Mouse (Mus musculus) urinary bladder, adult 2 months (tissue): ENCODE measurements around the gene Kbtbd2. TPM values are rescaled to one million over a fixed set of nuclear protein-coding genes. Genes with fewer than 3 reads are reported as not detected.
A peak's percentile ranks its signal among the peaks of the same experiment; 100 is the strongest.

Source experiments
- DNase-seq: peaks from one replicate; pipeline ENCODE4 v3.0.0; 2022; ENCODE audit warnings: low spot score
- polyA plus RNA-seq: library from polyadenylated mRNA; depleted of rRNA; stranded (reverse); fragments of >200 nt; gene quantifications from 2 replicates; pipeline ENCODE4 v1.2.3, GENCODE M21; 2012; rRNA removed

The Kbtbd2 gene
- 20.2 and 21.2 TPM in 2 replicates for polyA plus RNA-seq

DNA sequence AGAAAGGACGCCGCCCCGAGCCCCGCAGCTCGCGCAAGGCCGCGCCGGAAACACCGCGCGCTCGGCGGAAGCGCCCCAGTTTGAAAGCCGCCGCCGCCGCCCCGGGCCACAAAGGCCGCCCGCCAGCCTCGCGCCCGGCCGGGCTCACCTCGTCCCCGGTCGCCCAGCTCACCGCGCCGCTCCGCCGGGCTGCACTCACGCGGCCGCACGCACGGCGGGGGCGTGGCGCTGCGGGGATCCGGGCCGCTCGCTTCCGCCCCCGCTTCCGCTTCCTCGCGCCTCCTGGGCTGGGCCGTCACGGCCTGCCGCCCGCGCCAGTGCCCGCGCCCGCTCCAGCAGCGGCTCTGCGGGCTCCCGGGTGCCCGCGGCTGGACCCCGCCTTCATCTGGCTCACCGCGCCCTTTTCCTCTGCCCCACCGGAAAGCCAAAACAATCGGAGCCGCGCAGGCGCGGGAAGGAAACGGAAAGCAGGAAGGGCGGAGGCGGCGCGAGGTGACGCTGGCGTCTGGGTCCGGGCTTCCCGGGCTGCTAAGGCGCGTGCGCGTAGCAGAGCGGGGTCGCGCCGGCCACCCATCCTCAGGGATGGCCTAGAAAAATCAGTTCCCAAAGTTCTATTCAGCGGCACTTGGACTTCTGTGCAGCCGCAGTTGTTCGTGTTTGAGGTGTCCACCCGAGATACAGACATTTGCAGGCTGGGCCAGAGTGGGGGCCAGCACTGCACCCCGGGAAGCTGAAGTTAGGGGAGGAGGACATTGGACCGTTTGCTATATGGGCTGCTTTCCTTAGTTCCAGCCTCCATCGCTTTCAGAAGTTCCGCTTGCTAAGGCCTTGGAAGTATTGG is at the start of gene Kbtbd2:
Gene Kbtbd2, minus strand, starts transcription at position 503 of the 841 bp plus-strand sequence.
- DNase-seq: peak; percentile 95

GRCm38 (mm10) chr6:56844365-56844764 is 46.8 kb upstream of the Kbtbd2 start:
- no peak for DNase-seq

DNA sequence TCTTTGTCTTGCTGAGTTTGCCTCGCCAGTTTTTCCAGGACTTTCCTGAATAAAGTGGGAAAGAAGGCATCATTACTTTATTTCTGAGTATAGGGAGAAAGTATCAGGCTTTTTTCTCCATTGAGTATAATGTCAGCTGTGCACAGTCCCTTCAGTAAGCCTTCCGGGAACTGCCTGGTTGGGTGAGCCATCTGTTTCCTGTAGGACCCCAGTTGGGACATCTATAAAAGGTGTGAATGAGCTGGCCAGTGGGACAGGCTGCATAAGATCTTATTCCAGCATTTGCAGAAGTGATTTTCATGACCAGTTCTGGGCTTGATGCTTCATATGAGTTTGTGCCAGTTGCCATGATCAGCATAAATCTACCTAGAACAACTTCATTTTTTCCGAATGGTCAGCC is 45.6 kb upstream of the Kbtbd2 start:
- DNase-seq: no peak

- no peak for DNase-seq
These were observed 40.0 kb upstream of the Kbtbd2 start for GRCm38 (mm10) chr6:56837621-56838020.

GRCm38 (mm10) chr6:56837166-56837565 is 39.6 kb upstream of the Kbtbd2 start:
- DNase-seq: no peak

DNA sequence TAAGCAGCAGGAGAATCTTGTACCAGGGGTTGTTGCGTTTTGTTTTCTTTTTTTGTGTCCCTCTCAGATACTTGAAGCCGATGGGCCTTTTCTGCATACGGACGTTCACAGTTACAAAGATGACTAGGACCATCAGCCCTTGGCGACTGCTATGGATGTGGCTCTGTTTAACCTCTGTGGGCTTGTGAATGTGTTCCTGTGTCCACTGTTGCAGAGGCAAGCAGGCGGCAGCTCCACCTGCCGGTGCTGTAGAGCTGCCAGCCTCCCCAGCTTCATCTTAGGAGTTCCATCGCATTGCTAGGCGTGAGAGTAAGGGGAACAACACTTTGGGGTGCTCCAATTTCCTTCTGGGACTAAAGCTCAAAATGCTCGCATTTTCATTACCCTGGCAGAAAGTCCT is 37.9 kb upstream of the Kbtbd2 start:
- DNase-seq: no peak

DNA sequence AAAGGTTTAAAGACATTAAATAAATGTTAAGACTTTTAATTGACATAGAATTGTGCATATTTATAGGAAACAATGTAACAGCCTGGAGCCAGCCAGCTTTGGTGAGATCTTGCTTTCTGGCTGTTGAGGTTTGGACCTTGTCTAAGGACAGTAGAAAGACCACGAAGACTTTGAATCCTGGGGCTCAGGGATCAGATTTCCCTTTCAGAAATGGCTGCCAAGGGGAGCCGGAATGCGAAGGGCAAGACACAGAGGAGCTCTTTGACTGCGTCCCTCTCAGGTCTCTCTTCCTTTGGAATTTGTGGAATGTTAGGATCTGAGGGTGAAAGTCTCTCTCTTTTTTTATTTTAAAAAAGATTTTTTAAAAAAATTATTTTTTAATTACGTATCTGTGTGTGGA is 37.2 kb upstream of the Kbtbd2 start:
- no peak for DNase-seq

- no peak for DNase-seq
These were observed 35.2 kb upstream of the Kbtbd2 start for GRCm38 (mm10) chr6:56832830-56833229.

- no peak for DNase-seq
These were observed 34.8 kb upstream of the Kbtbd2 start for GRCm38 (mm10) chr6:56832407-56832796.

DNA sequence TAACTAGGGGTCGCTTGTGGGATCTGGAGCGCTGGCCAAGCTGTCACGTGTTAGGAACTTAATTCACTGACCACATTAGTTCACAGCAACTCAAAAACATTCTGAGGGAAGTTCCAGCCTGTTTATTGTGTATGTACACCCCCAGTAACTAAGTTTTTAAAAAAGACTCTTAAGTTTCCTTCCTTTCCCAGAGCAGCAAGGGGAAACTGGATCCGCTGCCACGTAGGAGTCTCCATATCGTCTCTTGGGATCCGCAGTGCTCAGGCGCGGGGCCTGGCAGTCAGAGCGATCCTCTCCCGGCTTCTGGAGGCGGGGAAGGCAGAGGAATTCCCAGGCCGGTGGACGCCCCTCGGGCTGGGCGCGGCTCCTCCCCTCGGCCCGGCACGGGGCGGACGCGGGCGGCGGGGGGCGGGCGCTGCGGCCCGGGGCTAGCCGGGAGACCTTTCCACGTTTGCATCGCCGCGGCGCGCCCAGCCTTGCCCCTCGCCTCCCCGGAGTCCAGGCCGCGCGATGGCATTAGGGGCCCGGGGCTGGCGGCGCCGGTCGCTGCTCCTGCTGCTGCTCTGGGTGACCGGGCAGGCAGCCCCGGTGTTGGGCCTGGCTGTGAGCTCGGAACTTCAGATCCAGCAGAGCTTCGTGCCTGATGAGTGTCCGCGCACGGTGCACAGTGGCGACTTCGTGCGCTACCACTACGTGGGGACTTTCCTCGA is 34.2 kb upstream of the Kbtbd2 start, which contains the start of gene Fkbp9:
Gene Fkbp9, plus strand, starts transcription at position 363 of the 710 bp plus-strand sequence.
- DNase-seq: peak; percentile 77

DNA sequence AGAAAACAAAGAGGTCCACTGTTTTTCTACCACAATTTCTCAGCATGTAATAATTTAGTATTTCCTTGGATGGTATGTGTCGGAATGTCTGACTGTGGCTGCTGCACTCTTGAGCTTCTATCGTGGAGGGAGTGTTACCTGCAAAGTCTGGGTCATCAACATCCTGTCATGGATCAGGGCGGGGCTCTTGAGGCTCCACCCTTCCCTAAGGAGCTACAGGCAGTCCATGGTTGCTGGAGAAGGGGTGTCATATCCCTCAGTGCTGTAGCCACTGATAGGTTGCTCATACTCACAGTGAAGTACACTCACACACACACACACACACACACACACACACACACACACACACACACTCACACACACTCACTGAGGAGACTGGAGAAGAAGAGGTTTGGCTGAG is 28.0 kb upstream of the Kbtbd2 start:
- DNase-seq: no peak

DNA sequence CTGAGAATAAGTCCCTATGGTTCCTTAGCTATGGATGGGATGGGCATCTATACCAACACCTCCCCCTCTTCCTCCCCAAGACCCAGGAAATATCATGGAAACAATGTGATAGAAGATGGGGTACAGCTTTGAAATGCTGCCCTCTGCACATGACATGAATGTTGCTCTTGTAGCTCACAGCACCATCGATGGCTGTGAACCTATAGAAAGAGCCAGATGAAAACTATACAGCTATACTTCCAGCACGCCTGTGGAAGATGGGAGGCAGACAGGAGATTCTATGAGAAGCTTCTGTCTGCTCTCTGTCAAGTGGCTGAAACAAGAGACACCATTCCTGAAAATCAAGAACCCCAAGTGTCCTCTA is 21.5 kb upstream of the Kbtbd2 start:
- DNase-seq: no peak

DNA sequence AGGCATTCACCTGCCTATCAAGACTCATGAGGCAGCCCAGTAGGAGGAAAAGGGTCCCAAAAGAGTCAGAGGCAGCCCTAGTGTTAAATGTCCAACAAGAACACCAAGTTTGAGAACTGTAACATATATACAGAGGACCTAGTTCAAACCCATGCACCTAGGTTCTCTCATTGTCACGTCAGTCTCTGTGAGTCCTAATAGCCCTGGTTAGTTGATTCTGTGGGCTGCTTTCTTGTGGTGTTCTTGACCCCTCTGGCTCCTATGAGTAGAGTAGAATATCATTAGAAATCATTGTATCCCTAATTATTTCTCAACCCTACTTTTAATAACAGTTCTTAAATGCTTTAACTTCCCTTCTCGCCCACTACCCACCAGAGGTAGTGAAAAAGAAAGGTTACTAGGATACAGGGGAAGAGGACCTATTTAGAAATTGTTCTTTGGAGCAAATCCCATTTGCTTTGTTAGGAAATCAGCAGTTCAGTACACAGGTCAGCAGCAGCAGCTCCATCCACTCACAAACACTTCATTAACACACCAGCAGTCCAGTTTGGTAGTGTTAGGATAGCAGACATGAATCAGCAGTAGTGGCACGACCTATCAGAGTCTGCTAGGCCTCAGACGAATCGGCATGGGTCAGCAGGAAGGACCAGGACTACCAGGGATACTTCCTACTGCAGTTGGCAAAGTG is 21.0 kb upstream of the Kbtbd2 start:
- no peak for DNase-seq

GRCm38 (mm10) chr6:56813332-56813731 is 15.7 kb upstream of the Kbtbd2 start:
- no peak for DNase-seq

DNA sequence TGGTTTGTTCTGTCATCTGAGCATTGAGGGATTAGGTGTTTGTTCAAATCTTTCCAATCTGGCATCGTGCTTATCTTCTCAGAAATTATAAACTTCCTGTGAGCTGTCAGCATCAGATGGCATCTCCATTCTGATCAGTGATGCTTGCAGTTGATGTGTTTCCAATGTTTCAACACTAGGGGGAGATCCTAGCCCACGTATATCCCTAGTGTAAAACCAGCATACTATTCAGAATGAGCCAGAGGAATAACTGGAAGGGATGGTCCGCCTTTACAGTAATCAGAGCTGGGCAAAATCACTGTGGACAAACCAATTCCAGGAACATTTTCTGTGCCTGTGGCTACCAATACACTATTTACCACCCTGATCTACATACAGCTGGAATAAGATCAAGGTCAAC is 11.0 kb upstream of the Kbtbd2 start:
- DNase-seq: no peak

DNA sequence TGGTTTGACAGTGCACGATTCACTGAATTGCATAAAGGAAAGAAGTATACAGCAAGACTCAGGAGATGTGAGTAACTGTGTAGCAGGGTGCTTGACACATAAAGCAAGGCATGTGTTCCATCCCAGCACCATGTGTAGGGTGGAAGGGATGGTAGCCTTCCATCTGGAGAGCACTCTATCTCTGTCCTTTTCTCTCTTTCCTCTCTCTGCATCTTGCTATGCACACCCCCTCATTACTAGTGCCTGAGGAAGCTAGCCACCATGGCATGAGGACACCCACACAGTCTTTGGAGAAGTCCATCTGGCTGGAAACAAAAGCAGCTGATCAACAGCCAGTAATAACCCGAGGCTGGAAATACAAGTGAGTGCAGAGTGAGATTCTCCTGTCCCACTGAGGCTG is 8.6 kb upstream of the Kbtbd2 start:
- no peak for DNase-seq

GRCm38 (mm10) chr6:56805026-56805425 is 7.4 kb upstream of the Kbtbd2 start:
- no peak for DNase-seq

- no peak for DNase-seq
These were observed 496 bp upstream of the Kbtbd2 start for GRCm38 (mm10) chr6:56798152-56798465.

- no peak for DNase-seq
These were observed 908 bp downstream of the Kbtbd2 start for GRCm38 (mm10) chr6:56796668-56797141.

DNA sequence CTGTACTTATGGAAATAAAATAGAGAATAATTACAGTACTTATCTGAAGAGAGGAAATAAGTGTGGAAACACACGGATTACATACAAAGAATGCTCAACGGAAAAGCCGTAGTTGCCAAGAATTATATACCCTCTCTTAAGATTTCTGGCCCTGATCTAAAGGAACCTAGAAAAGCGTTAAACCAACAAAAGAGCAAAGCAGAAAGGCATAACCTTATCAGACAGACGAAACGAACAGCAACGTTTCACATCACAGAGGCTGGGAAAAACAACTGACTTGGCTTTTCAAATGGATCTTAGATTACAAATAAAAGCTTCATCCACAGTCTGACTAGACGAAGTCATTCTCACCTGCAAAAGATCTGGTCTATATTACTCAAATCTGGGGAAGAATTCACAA is 1.4 kb downstream of the Kbtbd2 start:
- no peak for DNase-seq

GRCm38 (mm10) chr6:56794834-56795233 is 2.8 kb downstream of the Kbtbd2 start:
- DNase-seq: no peak

DNA sequence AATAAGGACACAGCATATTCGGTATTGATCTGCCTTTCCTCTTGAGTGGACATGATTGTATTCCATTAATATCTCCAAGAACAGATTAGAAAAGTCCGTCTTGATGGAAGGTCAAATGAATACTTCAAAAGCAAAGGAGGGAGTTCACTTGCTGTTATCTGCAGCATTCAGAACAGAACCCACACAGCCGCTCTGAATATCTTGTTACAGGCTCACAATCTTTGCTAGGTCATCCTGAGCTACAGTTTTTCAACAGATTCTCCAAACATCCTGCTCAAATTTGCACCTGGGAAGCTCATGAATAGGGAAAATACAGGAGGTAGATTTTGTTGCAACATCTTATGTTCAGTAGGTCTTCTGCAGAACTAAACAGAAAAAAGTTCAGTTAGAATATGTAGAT is 8.3 kb downstream of the Kbtbd2 start:
- DNase-seq: no peak

DNA sequence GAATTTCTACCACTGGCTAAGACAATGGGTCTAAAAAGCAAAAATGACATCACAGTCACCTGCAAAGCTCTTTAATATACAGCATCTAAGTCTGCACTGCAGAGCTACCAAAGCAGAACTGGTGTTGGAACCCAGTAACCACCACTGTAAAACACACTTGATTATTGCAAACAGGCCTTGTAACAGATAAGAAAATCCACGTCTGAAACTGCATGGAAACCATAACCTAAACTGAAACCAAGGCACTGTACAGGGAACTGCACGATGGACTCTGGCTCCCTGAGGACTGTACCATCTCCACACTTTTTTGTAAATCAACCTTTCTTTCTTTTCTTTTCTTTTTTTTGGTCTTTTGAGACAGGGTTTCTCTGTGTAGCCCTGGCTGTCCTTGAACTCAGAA is 9.9 kb downstream of the Kbtbd2 start:
- DNase-seq: no peak
